Mouse (Mus musculus) embryonic facial prominence, embryonic 14.5 days (tissue): ENCODE data around the gene St3gal3. TPM values are rescaled to one million over a fixed set of nuclear protein-coding genes. Genes with fewer than 3 reads are reported as not detected.

Experiments used
- ATAC-seq: fragments of 200-750 bp; cut with Nextera tagmentation; 2 replicates; pipeline ENCODE4 v1.8.0; 2017; ENCODE audit warnings: low read depth, moderate number of reproducible peaks, moderate TSS enrichment
- DNase-seq: peaks from one replicate; pipeline ENCODE4 v3.0.0-alpha.2; 2015; ENCODE audit warnings: low spot score
- H3K27ac ChIP-seq: fragments of 300-500 bp; sonication (generic); replicated peaks from 2 replicates; pipeline ENCODE4 v1.5.1; 2014; ENCODE audit warnings: low read depth, mild to moderate bottlenecking, low read length, moderate library complexity
- H3K27me3 ChIP-seq: fragments of 300-500 bp; sonication (generic); replicated peaks from 2 replicates; pipeline ENCODE4 v1.6.1; 2014; ENCODE audit warnings: low read length; ENCODE audit not compliant: control insufficient read depth, insufficient read depth
- H3K36me3 ChIP-seq: fragments of 300-500 bp; sonication (generic); 2 replicates; pipeline ENCODE4 v1.6.1; 2014; ENCODE audit warnings: low read length, mixed read lengths; ENCODE audit not compliant: control insufficient read depth, insufficient read depth
- H3K4me1 ChIP-seq: fragments of 300-500 bp; sonication (generic); 2 replicates; pipeline ENCODE4 v1.6.1; 2014; ENCODE audit warnings: antibody characterized with exemption, low read length; ENCODE audit not compliant: control insufficient read depth, insufficient read depth
- H3K4me2 ChIP-seq: fragments of 300-500 bp; sonication (generic); 2 replicates; pipeline ENCODE4 v1.6.1; 2014; ENCODE audit warnings: low read depth, mild to moderate bottlenecking, low read length, moderate library complexity, mixed read lengths
- H3K4me3 ChIP-seq: fragments of 300-500 bp; sonication (generic); 2 replicates; pipeline ENCODE4 v1.5.1; 2014; ENCODE audit warnings: low read depth, mild to moderate bottlenecking, low read length
- H3K9ac ChIP-seq: fragments of 300-500 bp; sonication (generic); 2 replicates; pipeline ENCODE4 v1.6.1; 2014; ENCODE audit warnings: low read depth, mild to moderate bottlenecking, low read length, moderate library complexity, mixed read lengths
- H3K9me3 ChIP-seq: fragments of 300-500 bp; sonication (generic); 2 replicates; pipeline ENCODE4 v1.6.1; 2016; ENCODE audit warnings: low read length; ENCODE audit not compliant: control insufficient read depth
- WGBS: fragments of 180-500 bp; shearing (Covaris S2); extraction: QIAGEN DNeasy Blood & Tissue Kit; methylation state at CpG from one replicate; pipeline ENCODE4 v1.1.7; 2014; 5-methylcytosine and 5-hydroxymethylcytosine counted together
- polyA plus RNA-seq: library from polyadenylated mRNA; unstranded; fragments of >200 nt; fragmentation: Nextera tagmentation; extraction: Ambion mirVana; gene quantifications from 2 replicates; pipeline ENCODE4 v1.2.1, GENCODE M21; 2014

Gene St3gal3
- polyA plus RNA-seq, 1 experiment from 2014 or later, result 5.6 TPM

GRCm38 (mm10) chr4:117933248-117933647 is 201.5 kb downstream of the St3gal3 start:
- 77% methylated on average over 5 of the region's 5 CpGs for WGBS
- Histone ChIP-seq H3K9ac (no peak overlapping the region), H3K27me3 (peaks cover 9% of the 10 kb centered on the region), H3K27ac (no peak overlapping the region), H3K36me3 (0 out of 2 replicates have a peak, but pooled peaks cover 10% of the 10 kb centered on the region), H3K9me3 (no peaks in the 10 kb centered on the region), H3K4me2 (no peak overlapping the region), H3K4me3 (no peak overlapping the region), H3K4me1 (peaks cover 11% of the 10 kb centered on the region; the same call in 1 of the 2 replicates)
- DNase-seq (no peak), ATAC-seq (no peak)

- Histone ChIP-seq H3K4me2 (peak within 1 kb of the TSS; percentile 93), H3K36me3 (peaks cover 5% of the 10 kb centered on the region; the same call in 1 of the 2 replicates), H3K9me3 (no peaks in the 10 kb centered on the region), H3K4me1 (peaks cover 15% of the 10 kb centered on the region; the same call in 1 of the 2 replicates), H3K9ac (peak within 1 kb of the TSS; percentile 64), H3K27me3 (peaks cover 34% of the 10 kb centered on the region), H3K4me3 (peak within 1 kb of the TSS; percentile 48), H3K27ac (no peak within 1 kb of the TSS)
- under 1% methylated on average over 21 of the region's 33 CpGs for WGBS
- ATAC-seq, result peak; percentile 53
- DNase-seq, result peak; percentile 49
Observed at GRCm38 (mm10) chr4:117929391-117929881, 205.3 kb downstream of the St3gal3 start, which contains the start of gene Artn. Gene Artn (minus strand): TSS chr4:117929763.

GRCm38 (mm10) chr4:117928699-117929241 is 205.9 kb downstream of the St3gal3 start:
- Histone ChIP-seq H3K4me1 (peaks cover 15% of the 10 kb centered on the region; the same call in 1 of the 2 replicates), H3K36me3 (peaks cover 5% of the 10 kb centered on the region; the same call in 1 of the 2 replicates), H3K9ac (peak overlapping the region; percentile 64), H3K4me2 (peak overlapping the region; percentile 93), H3K4me3 (peak overlapping the region; percentile 48), H3K27me3 (peaks cover 34% of the 10 kb centered on the region), H3K9me3 (no peaks in the 10 kb centered on the region), H3K27ac (no peak overlapping the region)
- peak; percentile 9 for ATAC-seq
- DNase-seq, result peak; percentile 68
- WGBS, result 3% methylated on average over 13 of the region's 13 CpGs

- Histone ChIP-seq H3K27ac (no peak overlapping the region), H3K27me3 (peaks cover 34% of the 10 kb centered on the region), H3K4me1 (peaks cover 15% of the 10 kb centered on the region; the same call in 1 of the 2 replicates), H3K4me2 (peak overlapping the region; percentile 93), H3K4me3 (peak overlapping the region; percentile 48; the same call in 1 of the 2 replicates), H3K36me3 (peaks cover 5% of the 10 kb centered on the region; the same call in 1 of the 2 replicates), H3K9ac (no peak overlapping the region), H3K9me3 (no peaks in the 10 kb centered on the region)
- no peak; the same call in 1 of the 2 replicates for ATAC-seq
- peak; percentile 70 for DNase-seq
- WGBS, result 15% methylated on average over 6 of the region's 6 CpGs
Observed at GRCm38 (mm10) chr4:117928234-117928633, 206.5 kb downstream of the St3gal3 start.

GRCm38 (mm10) chr4:117926545-117927482 is 207.9 kb downstream of the St3gal3 start:
- Histone ChIP-seq H3K9ac (peak overlapping the region; percentile 61), H3K4me3 (peak overlapping the region; percentile 50), H3K4me2 (peak overlapping the region; percentile 98), H3K27me3 (peaks cover 34% of the 10 kb centered on the region), H3K36me3 (no peaks in the 10 kb centered on the region; the same call in 1 of the 2 replicates), H3K27ac (no peak overlapping the region), H3K9me3 (no peaks in the 10 kb centered on the region), H3K4me1 (peaks cover 15% of the 10 kb centered on the region; the same call in 1 of the 2 replicates)
- DNase-seq, result peak; percentile 75
- peak; percentile 64 for ATAC-seq
- WGBS, result under 1% methylated on average over 28 of the region's 71 CpGs

GRCm38 (mm10) chr4:117924916-117925315 is 209.8 kb downstream of the St3gal3 start:
- H3K4me2 ChIP-seq, result no peak overlapping the region
- no peak for DNase-seq
- peaks cover 15% of the 10 kb centered on the region; the same call in 1 of the 2 replicates for H3K4me1 ChIP-seq
- WGBS, result 55% methylated on average over 5 of the region's 6 CpGs
- H3K9ac ChIP-seq, result no peak overlapping the region
- no peak for ATAC-seq
- H3K9me3 ChIP-seq, result no peaks in the 10 kb centered on the region
- H3K36me3 ChIP-seq, result no peaks in the 10 kb centered on the region; the same call in 1 of the 2 replicates
- H3K4me3 ChIP-seq, result no peak overlapping the region
- no peak overlapping the region for H3K27ac ChIP-seq
- H3K27me3 ChIP-seq, result peaks cover 34% of the 10 kb centered on the region

- whole genome bisulfite sequencing, result 34% methylated on average over 2 of the region's 2 CpGs
- Histone ChIP-seq H3K27me3 (peaks cover 27% of the 10 kb centered on the region), H3K4me3 (no peak overlapping the region), H3K9me3 (no peaks in the 10 kb centered on the region), H3K9ac (no peak overlapping the region), H3K27ac (no peak overlapping the region), H3K36me3 (no peaks in the 10 kb centered on the region; the same call in 1 of the 2 replicates), H3K4me2 (no peak overlapping the region), H3K4me1 (peaks cover 4% of the 10 kb centered on the region; the same call in 1 of the 2 replicates)
- DNase-seq (peak; percentile 15), ATAC-seq (no peak)
Observed at GRCm38 (mm10) chr4:117923450-117923849, 211.3 kb downstream of the St3gal3 start.

- H3K36me3 ChIP-seq, result no peaks in the 10 kb centered on the region; the same call in 1 of the 2 replicates
- DNase-seq (no peak), ATAC-seq (no peak)
- no peak overlapping the region for H3K4me3 ChIP-seq
- H3K27ac ChIP-seq, result no peak overlapping the region
- H3K9me3 ChIP-seq, result no peaks in the 10 kb centered on the region
- H3K4me1 ChIP-seq, result no peaks in the 10 kb centered on the region
- 84% methylated on average over 2 of the region's 2 CpGs for WGBS
- H3K4me2 ChIP-seq, result no peak overlapping the region
- H3K27me3 ChIP-seq, result peaks cover 8% of the 10 kb centered on the region
- no peak overlapping the region for H3K9ac ChIP-seq
Observed at GRCm38 (mm10) chr4:117921358-117921757, 213.4 kb downstream of the St3gal3 start.
